Mouse (Mus musculus) liver, embryonic 14.5 days (tissue): ENCODE measurements around the gene U2af1l4.

ENCODE experiments used
- CTCF ChIP-seq: IDR thresholded peaks from 2 replicates; pipeline ENCODE4 v1.5.1; 2016; ENCODE audit warnings: antibody characterized with exemption, low read depth, control low read depth
- EP300 ChIP-seq: IDR thresholded peaks from 2 replicates; pipeline ENCODE4 v1.6.1; 2016; ENCODE audit warnings: antibody characterized with exemption, low read depth

GRCm38 (mm10) chr7:30579950-30580349 is 16.8 kb downstream of the U2af1l4 start:
- no peak for TF ChIP-seq CTCF
- no peak for TF ChIP-seq EP300
